Mouse (Mus musculus): Measurements from ENCODE around the gene Mrps26.
"Not testable (repeated sequence)": the region's sequence is repeated elsewhere in the genome, so short reads cannot be mapped to it uniquely, and the experiment has no call there.

The Mrps26 gene

DNA sequence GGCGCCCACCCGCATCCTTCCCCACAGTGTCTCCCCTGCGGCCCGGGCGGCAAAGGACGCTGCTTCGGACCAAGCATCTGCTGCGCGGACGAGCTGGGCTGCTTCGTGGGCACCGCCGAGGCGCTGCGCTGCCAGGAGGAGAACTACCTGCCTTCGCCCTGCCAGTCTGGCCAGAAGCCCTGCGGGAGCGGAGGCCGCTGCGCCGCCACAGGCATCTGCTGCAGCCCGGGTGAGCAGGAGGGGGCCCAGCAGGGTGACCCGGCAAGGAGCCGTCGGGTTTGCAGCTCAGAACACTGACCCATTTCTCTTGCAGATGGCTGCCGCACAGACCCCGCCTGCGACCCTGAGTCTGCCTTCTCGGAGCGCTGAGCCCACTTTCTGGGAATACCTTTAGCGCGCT, 13.0 kb downstream of the Mrps26 start:
- not testable (repeated sequence) for DNase-seq (ENCODE audit: low spot score)

DNA sequence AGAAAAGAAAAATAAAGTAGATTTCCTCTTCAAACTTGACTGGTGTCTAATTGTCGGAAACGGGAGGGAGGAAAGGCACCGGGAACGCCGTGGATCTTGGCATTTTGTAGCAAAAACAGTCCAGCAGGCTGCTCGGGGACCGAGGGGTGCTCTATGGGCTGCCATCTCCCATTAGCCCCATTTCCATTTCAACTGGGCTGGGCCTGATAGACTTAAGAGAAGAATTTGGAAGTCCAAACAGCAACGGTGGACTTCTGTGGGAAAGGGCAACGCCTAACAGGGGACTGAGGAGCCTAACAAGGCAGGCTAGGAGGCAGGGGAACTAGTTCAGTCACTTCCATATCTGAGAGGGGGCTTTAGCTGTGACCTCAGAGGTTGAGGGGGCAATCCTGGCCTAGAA, 13.5 kb downstream of the Mrps26 start:
- DNase-seq (ENCODE audit: low spot score): no peak

DNA sequence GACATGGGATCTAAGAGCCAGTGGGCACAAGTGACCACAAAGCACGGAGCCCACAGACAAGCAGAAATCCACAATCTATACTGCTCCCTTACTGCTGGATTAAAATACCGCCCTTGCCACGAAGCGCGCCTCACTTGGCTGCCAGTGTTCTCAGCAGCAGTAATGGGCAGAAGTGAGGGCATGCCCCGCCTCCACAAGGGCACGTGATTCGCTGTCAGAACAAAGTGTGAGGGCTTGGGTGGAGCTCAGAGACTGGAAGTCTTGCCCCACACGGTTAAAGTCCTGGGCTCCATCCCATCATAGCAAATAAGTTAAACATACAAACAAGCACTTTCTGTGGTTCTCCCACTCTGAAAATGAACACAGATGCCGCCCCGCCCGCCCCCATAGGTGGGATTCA, 14.1 kb downstream of the Mrps26 start:
- no peak for DNase-seq (ENCODE audit: low spot score)

DNA sequence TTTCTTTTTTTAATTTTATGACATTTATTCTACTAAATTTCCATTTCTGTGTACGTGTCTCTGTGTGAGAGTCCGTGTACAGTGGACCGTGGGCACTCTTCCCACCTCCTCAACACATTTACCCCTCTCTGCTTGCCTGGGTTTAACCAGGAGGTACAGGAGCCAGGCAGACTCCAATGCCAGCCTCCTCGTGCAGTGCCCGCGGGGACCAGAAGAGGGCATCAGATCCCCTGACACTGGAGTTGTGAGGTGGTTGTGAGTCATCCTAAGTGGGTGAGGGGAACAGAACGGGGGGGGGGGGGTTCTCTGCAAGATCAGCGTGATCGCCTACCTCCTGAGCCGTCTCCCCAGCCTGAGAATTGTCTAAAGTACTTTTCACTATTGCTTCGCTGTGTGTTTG, 14.6 kb downstream of the Mrps26 start:
- peak; percentile 42 for DNase-seq (ENCODE audit: low spot score)

DNA sequence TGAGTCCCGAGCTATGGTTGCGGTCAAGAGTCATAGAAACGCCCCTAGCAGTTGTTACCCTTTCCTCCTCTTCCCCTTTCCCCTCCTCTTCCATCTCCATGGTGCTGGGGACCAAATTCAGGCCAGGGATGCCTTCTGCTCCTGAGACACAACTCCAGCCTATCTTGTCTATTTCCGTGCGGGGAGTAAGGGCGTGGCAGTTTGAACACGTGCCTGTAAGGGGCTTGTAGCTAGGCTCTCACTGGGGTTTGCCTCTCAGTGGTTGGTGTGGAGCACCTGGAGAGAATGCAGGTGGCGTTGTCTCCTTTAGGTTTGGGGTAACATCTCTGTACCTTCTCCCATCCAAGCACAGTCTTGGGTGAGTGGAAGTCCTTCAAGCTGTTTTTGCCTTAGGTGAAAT, 16.2 kb downstream of the Mrps26 start:
- DNase-seq (ENCODE audit: low spot score): no peak

DNA sequence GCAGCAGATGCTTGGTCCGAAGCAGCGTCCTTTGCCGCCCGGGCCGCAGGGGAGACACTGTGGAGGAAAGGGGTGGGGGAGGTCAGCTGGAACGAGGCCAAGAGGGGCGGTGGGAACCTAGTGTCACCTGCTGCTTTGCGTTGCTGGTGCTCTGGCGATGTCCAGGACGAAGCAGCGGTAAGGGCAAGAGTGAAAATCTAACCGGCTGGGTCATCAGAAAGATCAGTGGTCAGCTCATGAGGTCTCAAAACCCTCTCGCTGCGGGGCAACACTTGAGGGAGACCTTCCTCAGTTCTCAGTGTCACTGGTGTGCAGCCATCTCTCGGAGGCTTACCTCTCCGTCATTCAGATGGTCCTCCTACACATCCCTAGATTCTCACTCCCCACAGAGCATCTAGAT, 17.7 kb downstream of the Mrps26 start:
- DNase-seq (ENCODE audit: low spot score): no peak

DNA sequence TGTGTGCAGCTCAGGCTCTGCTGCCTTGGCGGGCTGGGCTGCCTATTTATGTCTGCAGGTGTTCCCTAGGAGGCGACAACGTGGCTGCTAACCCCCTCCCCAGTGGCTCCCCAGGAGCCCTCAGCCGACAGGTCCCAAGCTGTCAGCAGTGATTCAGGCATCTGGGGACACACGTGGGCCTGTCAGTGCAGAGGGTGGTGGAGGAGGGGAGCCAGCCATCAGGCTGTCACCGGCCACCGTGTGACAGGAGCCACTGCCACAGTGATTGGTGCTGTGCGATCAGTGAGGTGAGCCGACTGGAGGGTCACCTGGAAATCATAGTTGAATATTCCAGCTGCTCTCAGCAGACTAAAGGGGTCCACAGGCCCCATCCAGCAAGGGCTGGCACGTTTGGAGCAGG, 19.0 kb downstream of the Mrps26 start, which contains the start of gene Avp:
Gene Avp (minus strand): TSS at position 3 of the 400 bp plus-strand sequence.
- no peak for DNase-seq (ENCODE audit: low spot score)

DNA sequence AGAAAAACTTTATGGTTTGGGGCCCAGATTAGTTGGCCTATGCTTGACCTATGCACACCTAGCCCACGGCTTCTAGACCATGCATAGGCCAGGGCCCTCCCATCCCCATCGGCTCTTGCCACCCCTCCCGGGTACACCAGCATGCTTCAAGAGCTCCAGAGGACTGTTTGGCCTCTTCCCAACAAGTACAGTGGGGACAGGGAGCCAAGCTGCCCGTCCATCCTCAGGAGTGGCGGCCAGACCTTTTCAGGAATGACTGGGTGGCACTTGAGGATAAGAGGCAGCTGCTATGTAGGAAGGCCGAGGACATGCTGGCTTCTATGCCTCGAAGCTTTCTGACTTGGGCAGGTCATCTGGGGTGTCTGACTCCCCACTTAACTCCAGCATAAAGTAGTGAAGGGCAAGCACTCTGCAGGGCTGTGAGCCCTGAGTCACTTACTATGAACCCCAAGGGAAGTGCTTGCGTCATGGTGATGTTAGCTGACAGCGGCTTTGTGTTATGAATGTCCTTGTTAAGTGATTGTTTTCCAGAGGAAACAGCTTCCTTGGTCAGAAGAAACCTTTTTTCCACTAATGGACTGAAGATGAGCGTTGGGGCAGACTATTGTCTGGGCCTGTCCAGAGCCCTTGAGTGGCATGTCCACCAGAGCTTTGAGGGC, 20.5 kb downstream of the Mrps26 start:
- DNase-seq (ENCODE audit: low spot score): no peak

DNA sequence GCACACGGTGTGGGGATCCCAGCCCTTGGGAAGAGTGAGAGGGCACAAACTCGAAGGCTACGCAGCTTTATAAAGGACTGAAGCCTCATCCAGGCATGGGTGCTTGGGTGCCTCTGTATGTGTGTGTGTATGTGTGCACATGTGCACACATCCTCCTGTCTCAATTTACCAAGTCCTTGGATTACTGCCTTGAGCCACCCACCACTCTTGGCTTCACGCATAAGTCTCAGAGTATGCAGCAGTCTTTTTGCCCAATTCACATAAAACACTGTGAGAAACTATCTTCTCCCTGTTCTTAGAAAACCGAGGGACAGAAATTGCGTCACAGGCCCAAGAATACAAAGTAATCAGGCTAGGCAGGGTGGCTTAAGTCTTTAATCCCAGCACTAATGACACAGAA, 22.5 kb downstream of the Mrps26 start:
- DNase-seq (ENCODE audit: low spot score): no peak

DNA sequence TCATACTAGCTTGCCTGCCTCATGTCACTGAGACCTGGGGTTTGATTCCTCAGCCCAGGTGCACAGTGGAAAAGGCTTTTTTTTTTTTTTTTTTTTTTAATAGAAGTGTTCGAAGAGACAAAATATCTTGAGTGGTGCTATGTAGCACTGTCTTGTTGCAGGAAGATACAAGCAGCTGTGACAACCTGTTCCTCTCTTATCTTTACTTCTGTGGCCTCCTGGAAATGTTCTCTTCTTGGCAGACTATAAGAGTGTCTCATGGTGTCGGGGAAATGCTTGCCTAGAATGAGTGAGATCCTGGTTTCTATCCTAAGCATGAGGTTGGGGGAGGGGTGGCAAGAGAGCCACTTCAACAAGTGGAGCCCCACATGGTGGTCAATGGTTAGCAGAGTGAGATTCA, 24.8 kb downstream of the Mrps26 start:
- no peak for DNase-seq (ENCODE audit: low spot score)

DNA sequence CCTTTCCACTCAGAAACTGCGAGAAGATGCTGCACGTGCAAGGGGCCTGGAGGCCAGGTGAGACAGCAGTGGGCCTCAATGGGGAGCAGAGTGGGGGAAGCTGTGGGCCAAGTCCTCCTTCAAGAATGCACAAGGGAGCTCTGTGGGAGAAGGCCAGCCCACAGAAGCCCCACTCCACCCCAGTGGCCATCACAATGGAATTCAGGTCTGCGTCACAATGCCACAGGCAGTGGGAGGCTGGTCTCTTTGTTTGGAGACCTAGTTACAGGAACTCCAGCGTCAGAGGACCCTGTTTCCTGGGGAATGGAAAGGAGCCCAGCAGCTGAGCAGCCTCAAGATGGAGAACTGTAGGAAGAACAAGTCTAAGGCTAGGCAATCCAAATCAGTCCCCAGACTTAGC, 25.6 kb downstream of the Mrps26 start:
- DNase-seq (ENCODE audit: low spot score): no peak

DNA sequence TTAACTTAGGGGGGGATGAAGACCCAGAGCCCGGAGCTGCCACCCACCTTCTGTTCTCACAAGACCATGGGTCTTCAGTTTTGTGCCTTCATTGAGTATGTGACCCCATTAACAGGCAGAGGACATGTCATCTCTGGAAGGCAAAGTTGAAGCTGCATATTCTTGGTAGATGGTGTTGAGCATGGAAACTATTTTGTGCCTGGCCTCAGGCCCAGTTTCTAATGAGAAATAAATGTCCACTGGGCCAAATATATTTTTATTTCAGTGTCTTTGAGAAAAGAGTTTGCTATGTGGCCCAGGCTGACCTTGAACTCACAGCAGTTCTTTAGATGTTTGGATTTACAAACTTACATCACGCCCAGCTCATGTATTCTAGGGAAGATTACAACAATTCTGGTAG, 26.2 kb downstream of the Mrps26 start:
- DNase-seq (ENCODE audit: low spot score): no peak

DNA sequence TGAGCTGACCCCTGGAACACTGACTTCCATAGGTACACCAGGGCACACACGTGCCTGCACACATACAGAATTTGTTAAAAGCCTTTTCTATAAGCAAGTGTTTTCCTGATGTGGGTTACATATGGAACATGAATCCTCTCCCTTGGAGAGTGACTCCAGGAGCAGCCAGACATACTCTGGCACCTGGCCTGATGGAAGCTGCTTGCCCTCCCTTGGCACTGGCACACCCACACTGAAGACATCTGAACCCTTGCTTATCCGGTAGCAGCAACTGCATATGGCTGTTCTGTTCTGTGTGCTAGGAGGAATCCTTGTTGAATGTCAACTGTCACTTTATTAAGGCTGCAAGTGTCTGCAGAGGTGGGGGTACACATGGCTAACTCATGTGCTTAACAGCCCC, 27.5 kb downstream of the Mrps26 start:
- DNase-seq (ENCODE audit: low spot score): no peak

DNA sequence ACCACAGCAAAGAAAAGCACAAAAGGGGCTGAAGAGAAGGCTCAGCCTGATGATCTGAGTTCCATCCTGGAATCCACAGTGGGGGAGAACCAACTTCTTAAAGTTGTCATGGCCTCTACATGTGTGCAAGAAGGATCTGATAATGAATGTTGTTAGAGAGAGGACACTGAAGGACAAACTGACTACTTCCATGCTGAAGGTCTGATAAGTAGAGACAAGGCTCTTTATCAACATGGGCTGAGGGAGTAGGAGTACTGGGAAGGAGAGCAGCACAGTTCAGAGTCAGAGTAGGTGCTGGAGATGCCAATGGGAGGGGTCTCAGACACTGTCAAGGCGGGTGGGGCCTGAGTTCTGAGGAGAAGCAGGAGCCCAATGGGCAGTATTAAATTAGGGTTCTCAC, 32.1 kb downstream of the Mrps26 start:
- no peak for DNase-seq (ENCODE audit: low spot score)

DNA sequence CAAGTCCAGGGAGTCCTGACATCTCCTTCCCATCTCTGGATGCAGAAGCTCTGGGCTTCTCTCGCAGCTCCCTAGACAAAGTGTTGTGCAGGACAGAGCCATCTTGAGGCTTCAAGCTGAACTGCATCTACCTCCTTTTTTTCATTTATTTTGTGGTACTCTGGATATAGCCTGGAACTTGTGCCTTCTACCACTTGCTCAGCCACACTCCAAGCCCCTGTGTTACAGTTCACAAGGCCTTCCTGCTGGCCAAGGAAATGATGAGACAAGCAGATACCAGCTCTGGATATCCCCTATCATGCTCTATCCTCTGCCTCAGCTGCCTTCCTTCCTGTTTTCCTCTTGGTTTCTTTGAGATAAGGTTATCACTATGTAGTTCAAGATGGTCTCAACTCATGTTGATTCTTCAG, 34.1 kb downstream of the Mrps26 start:
- no peak for DNase-seq (ENCODE audit: low spot score)

DNA sequence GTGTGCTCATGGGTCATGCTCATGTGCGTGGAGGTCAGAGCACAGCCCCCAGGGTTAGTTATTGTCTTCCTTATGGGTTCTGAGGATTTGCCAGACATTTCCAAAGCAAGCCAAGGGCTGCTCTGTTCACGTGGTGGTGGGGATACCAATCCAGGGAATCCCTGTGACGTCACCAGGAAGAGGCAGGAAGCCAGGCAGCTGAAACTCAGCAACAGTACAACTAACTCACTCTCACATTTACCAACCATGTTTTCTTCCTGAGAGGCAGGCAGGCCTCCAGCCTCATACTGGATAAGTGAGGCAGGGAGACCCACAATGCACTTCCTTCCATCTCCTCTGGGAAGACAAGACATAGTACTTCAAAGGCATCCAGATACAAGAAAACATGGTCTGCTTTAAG, 34.9 kb downstream of the Mrps26 start:
- DNase-seq (ENCODE audit: low spot score): no peak

DNA sequence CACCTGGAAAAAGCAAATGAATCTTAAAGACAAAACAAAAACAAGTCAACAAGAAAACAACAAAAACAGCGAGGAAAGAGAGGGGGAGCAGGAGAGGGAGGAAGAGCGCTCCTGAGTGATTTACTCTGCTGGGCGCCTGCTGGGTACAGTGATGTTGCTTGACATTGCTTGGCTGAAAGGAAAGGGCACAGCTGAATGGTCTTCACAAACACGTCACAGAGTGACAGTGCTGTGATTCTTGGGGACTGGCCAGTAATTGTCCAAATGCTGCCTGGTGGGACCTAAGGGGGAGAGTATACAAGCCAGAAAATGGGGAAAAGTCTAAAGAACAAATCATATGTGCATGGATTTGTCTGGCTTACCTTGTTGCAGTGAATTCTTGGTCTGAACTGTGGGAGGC, 38.7 kb downstream of the Mrps26 start:
- DNase-seq (ENCODE audit: low spot score): no peak

DNA sequence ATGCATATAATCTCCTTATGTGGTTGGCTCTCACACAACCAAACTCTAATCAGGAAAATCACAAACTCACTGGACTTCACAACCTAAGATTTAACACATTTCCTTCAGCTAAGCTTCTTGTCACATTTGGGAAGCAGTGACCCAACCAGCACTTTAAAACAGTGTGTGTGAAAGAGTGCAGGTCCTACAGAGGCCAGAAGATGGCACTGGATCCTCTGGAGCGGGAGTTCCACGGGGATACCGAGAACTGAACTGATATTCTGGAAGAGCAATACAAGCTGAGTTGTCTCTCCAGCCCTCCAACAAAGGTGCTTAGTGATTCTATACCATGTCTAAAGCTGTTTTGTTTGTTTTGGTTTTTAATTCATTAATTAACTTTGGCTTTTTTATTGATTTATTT, 49.5 kb downstream of the Mrps26 start:
- DNase-seq (ENCODE audit: low spot score): no peak

Data from testis, postnatal 14 days (tissue).